Mouse (Mus musculus): ENCODE results near the gene Gabrb3.

Gene Gabrb3

GRCm38 (mm10) chr7:57529954-57530353, 110.5 kb downstream of the Gabrb3 start:
- DNase-seq (ENCODE audit: low spot score in 2 of 2), result no peak

- no peak for DNase-seq (ENCODE audit: low spot score in 2 of 2)
These were observed 113.2 kb downstream of the Gabrb3 start for GRCm38 (mm10) chr7:57532676-57533075.

GRCm38 (mm10) chr7:57538565-57538964, 119.1 kb downstream of the Gabrb3 start:
- DNase-seq (ENCODE audit: low spot score in 2 of 2), result no peak

- no peak for DNase-seq (ENCODE audit: low spot score in 2 of 2)
These were observed 141.4 kb downstream of the Gabrb3 start for GRCm38 (mm10) chr7:57560732-57561436.

- no peak for DNase-seq (ENCODE audit: low spot score in 2 of 2)
These were observed 144.9 kb downstream of the Gabrb3 start for GRCm38 (mm10) chr7:57564403-57564802.

- peak; percentile 63 to 80 for DNase-seq (ENCODE audit: low spot score in 2 of 2)
These were observed 171.2 kb downstream of the Gabrb3 start for GRCm38 (mm10) chr7:57590451-57591248.

GRCm38 (mm10) chr7:57591249-57591577, 171.7 kb downstream of the Gabrb3 start:
- no peak for DNase-seq (ENCODE audit: low spot score in 2 of 2)

- DNase-seq (ENCODE audit: low spot score in 2 of 2), result peak; percentile 22 to 50
These were observed 172.3 kb downstream of the Gabrb3 start for GRCm38 (mm10) chr7:57591578-57592431.

- DNase-seq (ENCODE audit: low spot score in 2 of 2), result no peak
These were observed 177.8 kb downstream of the Gabrb3 start for GRCm38 (mm10) chr7:57597341-57597740.

- no peak for DNase-seq (ENCODE audit: low spot score in 2 of 2)
These were observed 199.2 kb downstream of the Gabrb3 start for GRCm38 (mm10) chr7:57618697-57619096.

GRCm38 (mm10) chr7:57620036-57620435, 200.5 kb downstream of the Gabrb3 start:
- DNase-seq (ENCODE audit: low spot score in 2 of 2), result no peak

- DNase-seq (ENCODE audit: low spot score in 2 of 2), result no peak
These were observed 204.2 kb downstream of the Gabrb3 start for GRCm38 (mm10) chr7:57623718-57624117.

GRCm38 (mm10) chr7:57635026-57635425, 215.5 kb downstream of the Gabrb3 start:
- no peak for DNase-seq (ENCODE audit: low spot score in 2 of 2)

- no peak for DNase-seq (ENCODE audit: low spot score in 2 of 2)
These were observed 216.2 kb downstream of the Gabrb3 start for GRCm38 (mm10) chr7:57635687-57636086.

GRCm38 (mm10) chr7:57640796-57641195, 221.3 kb downstream of the Gabrb3 start:
- no peak for DNase-seq (ENCODE audit: low spot score in 2 of 2)

GRCm38 (mm10) chr7:57647345-57647744, 227.9 kb downstream of the Gabrb3 start:
- no peak for DNase-seq (ENCODE audit: low spot score in 2 of 2)

- DNase-seq (ENCODE audit: low spot score in 2 of 2), result no peak
These were observed 228.8 kb downstream of the Gabrb3 start for GRCm38 (mm10) chr7:57648136-57648755.

GRCm38 (mm10) chr7:57677352-57677751, 257.9 kb downstream of the Gabrb3 start:
- no peak for DNase-seq (ENCODE audit: low spot score in 2 of 2)

GRCm38 (mm10) chr7:57689836-57690235, 270.3 kb downstream of the Gabrb3 start:
- DNase-seq (ENCODE audit: low spot score in 2 of 2), result no peak

- no peak for DNase-seq (ENCODE audit: low spot score in 2 of 2)
These were observed 280.9 kb downstream of the Gabrb3 start for GRCm38 (mm10) chr7:57700370-57700769.

GRCm38 (mm10) chr7:57701046-57701445, 281.6 kb downstream of the Gabrb3 start:
- DNase-seq (ENCODE audit: low spot score in 2 of 2), result no peak

- peak in 1 of 2 experiments; percentile 15 for DNase-seq (ENCODE audit: low spot score in 2 of 2)
These were observed 284.1 kb downstream of the Gabrb3 start for GRCm38 (mm10) chr7:57703580-57703979.

All from frontal cortex, postnatal 10 days (tissue).